Mouse (Mus musculus) heart, embryonic 15.5 days (tissue): ENCODE data around the gene Pnma1. TPM values are rescaled to one million over a fixed set of nuclear protein-coding genes. Genes with fewer than 3 reads are reported as not detected.

Experiments
- ATAC-seq: fragments of 200-750 bp; cut with Nextera tagmentation; replicated peaks from 2 replicates; pipeline ENCODE4 v1.8.0; 2017; ENCODE audit warnings: low read depth, moderate TSS enrichment; ENCODE audit not compliant: insufficient number of reproducible peaks, insufficient read depth, low FRiP score
- H3K27ac ChIP-seq: fragments of 300-500 bp; sonication (generic); 2 replicates; pipeline ENCODE4 v1.5.1; 2015; ENCODE audit warnings: mild to moderate bottlenecking, inconsistent platforms
- H3K27me3 ChIP-seq: fragments of 300-500 bp; sonication (generic); 2 replicates; pipeline ENCODE4 v1.6.1; 2015; ENCODE audit warnings: inconsistent platforms
- H3K36me3 ChIP-seq: fragments of 300-500 bp; sonication (generic); 2 replicates; pipeline ENCODE4 v1.6.1; 2015; ENCODE audit warnings: mild to moderate bottlenecking, inconsistent platforms
- H3K4me1 ChIP-seq: fragments of 300-500 bp; sonication (generic); replicated peaks from 2 replicates; pipeline ENCODE4 v1.6.1; 2015; ENCODE audit warnings: inconsistent platforms
- H3K4me2 ChIP-seq: fragments of 300-500 bp; sonication (generic); 2 replicates; pipeline ENCODE4 v1.6.1; 2015; ENCODE audit warnings: inconsistent platforms, mild to moderate bottlenecking, moderate library complexity
- H3K4me3 ChIP-seq: fragments of 300-500 bp; sonication (generic); 2 replicates; pipeline ENCODE4 v1.5.1; 2015; ENCODE audit warnings: mild to moderate bottlenecking, inconsistent platforms
- H3K9ac ChIP-seq: fragments of 300-500 bp; sonication (generic); 2 replicates; pipeline ENCODE4 v1.6.1; 2015; ENCODE audit warnings: mild to moderate bottlenecking, inconsistent platforms
- H3K9me3 ChIP-seq: fragments of 300-500 bp; sonication (generic); replicated peaks from 2 replicates; pipeline ENCODE4 v1.6.1; 2016; ENCODE audit warnings: inconsistent platforms
- WGBS: fragments of 180-500 bp; shearing (Covaris S2); methylation state at CpG from one replicate; pipeline ENCODE4 v1.1.7; 2015; ENCODE audit warnings: mixed read lengths; 5-methylcytosine and 5-hydroxymethylcytosine counted together
- polyA plus RNA-seq: library from polyadenylated mRNA; unstranded; fragments of >200 nt; fragmentation: Nextera tagmentation; extraction: Ambion mirVana; gene quantifications from 2 replicates; pipeline ENCODE4 v1.2.1, GENCODE M21; 2015

Pnma1 gene
- polyA plus RNA-seq, 1 experiment from 2014 or later: 0.42 TPM

GRCm38 (mm10) chr12:84163586-84164110, 15.4 kb upstream of the Pnma1 start:
- no peak for ATAC-seq
- Histone ChIP-seq H3K27me3 (no peaks in the 10 kb centered on the region), H3K27ac (no peak overlapping the region), H3K4me1 (peaks cover 21% of the 10 kb centered on the region), H3K9me3 (no peaks in the 10 kb centered on the region), H3K36me3 (peaks cover 25% of the 10 kb centered on the region), H3K4me2 (no peak overlapping the region), H3K4me3 (no peak overlapping the region), H3K9ac (no peak overlapping the region)
- whole genome bisulfite sequencing: 84% methylated on average over 11 of the region's 11 CpGs

- peaks cover 30% of the 10 kb centered on the region for H3K36me3 ChIP-seq
- no peaks in the 10 kb centered on the region for H3K27me3 ChIP-seq
- no peak overlapping the region for H3K9ac ChIP-seq
- H3K27ac ChIP-seq: no peak overlapping the region
- no peaks in the 10 kb centered on the region for H3K9me3 ChIP-seq
- no peak for ATAC-seq
- WGBS: 82% methylated on average over 9 of the region's 9 CpGs
- no peak overlapping the region for H3K4me2 ChIP-seq
- H3K4me3 ChIP-seq: no peak overlapping the region
- peaks cover 19% of the 10 kb centered on the region for H3K4me1 ChIP-seq
Measured at GRCm38 (mm10) chr12:84163133-84163532, 14.8 kb upstream of the Pnma1 start.

DNA sequence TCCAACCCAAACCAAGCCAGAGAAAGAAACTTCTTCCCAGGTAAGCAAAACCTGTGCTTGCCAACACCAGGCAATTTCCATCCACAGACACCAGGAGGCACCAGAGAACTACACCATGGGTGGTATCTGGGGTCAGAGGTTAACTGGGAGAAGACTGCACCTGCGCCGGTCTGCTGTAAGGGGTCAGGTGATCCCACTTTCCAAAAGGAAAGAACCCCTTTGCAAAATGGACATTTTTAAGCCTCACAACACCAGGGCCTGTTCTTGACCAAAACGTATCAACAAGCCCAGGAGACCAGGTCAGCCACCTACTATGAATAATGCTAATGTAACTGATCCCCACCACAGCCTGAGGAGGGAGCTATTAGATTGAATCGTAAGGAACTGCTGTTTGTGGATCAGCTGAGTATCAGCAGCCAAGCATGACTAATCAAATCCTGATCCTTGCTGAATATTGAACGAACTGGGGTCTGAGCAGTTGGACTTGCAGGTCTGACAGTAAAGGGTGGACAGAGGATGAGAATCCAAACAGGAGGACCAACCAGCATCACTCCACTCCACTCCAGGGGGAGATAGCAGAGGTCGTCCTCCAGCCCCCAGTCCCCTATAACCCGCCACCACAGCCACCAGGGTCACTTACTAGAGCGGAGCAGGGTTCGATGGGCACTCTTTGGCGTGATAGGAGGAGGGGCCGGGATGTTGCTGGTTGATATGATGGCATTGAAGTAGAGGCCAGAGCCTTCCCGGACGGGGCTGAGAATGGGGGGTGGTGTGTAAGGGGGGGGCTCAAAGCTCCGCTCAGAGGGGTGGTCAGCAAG, 13.5 kb upstream of the Pnma1 start:
- ATAC-seq: no peak
- Histone ChIP-seq H3K4me3 (no peak overlapping the region), H3K36me3 (peaks cover 40% of the 10 kb centered on the region), H3K4me1 (peaks cover 19% of the 10 kb centered on the region), H3K27me3 (no peaks in the 10 kb centered on the region), H3K9me3 (no peaks in the 10 kb centered on the region), H3K4me2 (no peak overlapping the region), H3K27ac (no peak overlapping the region), H3K9ac (no peak overlapping the region)
- WGBS: 77% methylated on average over 14 of the region's 14 CpGs

DNA sequence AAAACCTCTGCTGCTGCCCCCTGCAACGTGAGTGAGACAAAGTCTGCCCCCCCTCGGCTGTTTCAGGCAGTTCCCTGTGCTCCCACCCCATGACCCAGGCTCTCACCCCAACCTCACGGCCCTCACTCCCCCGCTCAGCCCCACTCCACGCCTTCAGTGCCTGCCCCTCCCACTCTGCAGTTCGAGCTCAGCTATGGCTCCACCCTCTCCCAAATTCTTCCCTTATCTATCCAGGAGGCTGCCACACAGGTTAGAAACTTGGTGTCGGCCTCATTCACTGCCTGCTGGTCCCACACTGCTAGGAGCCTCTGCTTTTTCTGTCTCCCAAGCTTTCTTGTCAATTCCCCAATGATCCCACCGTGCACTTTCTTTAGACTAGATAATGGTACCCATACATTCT, 12.8 kb upstream of the Pnma1 start:
- Histone ChIP-seq H3K9ac (no peak overlapping the region), H3K27me3 (no peaks in the 10 kb centered on the region), H3K4me3 (no peak overlapping the region), H3K36me3 (peaks cover 47% of the 10 kb centered on the region), H3K9me3 (no peaks in the 10 kb centered on the region), H3K4me2 (no peak overlapping the region), H3K4me1 (peaks cover 16% of the 10 kb centered on the region), H3K27ac (no peak overlapping the region)
- no peak; the same call in 1 of the 2 replicates for ATAC-seq
- WGBS: 32% methylated on average over 8 of the region's 8 CpGs

- Histone ChIP-seq H3K4me2 (no peak overlapping the region), H3K9ac (no peak overlapping the region), H3K4me1 (peaks cover 15% of the 10 kb centered on the region), H3K36me3 (peaks cover 51% of the 10 kb centered on the region), H3K27me3 (no peaks in the 10 kb centered on the region), H3K27ac (no peak overlapping the region), H3K4me3 (no peak overlapping the region), H3K9me3 (no peaks in the 10 kb centered on the region)
- 92% methylated on average over 8 of the region's 8 CpGs for WGBS
- ATAC-seq: no peak
Measured at GRCm38 (mm10) chr12:84160491-84160890, 12.2 kb upstream of the Pnma1 start.

- no peak overlapping the region for H3K4me2 ChIP-seq
- H3K9me3 ChIP-seq: no peaks in the 10 kb centered on the region
- H3K4me1 ChIP-seq: peaks cover 22% of the 10 kb centered on the region
- WGBS: 64% methylated on average over 14 of the region's 14 CpGs
- no peak overlapping the region for H3K4me3 ChIP-seq
- no peak for ATAC-seq
- no peak overlapping the region for H3K9ac ChIP-seq
- no peak overlapping the region for H3K27ac ChIP-seq
- peaks cover 56% of the 10 kb centered on the region for H3K36me3 ChIP-seq
- no peaks in the 10 kb centered on the region for H3K27me3 ChIP-seq
Measured at GRCm38 (mm10) chr12:84158156-84158555, 9.9 kb upstream of the Pnma1 start.

- Histone ChIP-seq H3K9ac (no peak overlapping the region; the same call in 1 of the 2 replicates), H3K36me3 (peaks cover 59% of the 10 kb centered on the region), H3K9me3 (no peaks in the 10 kb centered on the region), H3K4me1 (peaks cover 29% of the 10 kb centered on the region), H3K4me2 (no peak overlapping the region), H3K27ac (no peak overlapping the region), H3K27me3 (no peaks in the 10 kb centered on the region), H3K4me3 (no peak overlapping the region)
- 92% methylated on average over 18 of the region's 18 CpGs for WGBS
- ATAC-seq: no peak
Measured at GRCm38 (mm10) chr12:84156210-84156609, 7.9 kb upstream of the Pnma1 start.

DNA sequence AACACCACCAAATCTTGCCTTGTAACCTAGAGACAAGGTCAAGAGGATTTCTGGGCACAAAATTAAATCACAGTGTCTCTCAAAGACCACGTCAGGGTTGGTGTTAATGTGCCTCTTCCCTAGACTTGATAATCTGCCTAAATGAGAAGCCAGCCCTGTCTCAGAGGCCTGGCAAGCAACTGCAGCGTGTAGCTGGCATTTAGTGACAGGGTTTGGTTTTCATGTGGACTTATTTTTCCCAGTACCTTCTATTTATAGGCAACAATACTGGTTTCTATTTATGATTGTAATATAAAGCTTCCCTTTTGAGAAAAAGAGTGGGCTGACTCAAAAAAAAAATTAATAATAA, 7.2 kb upstream of the Pnma1 start:
- WGBS: 52% methylated on average over 2 of the region's 2 CpGs
- H3K4me2 ChIP-seq: no peak overlapping the region
- peak overlapping the region; percentile 63 for H3K27ac ChIP-seq
- H3K9me3 ChIP-seq: no peaks in the 10 kb centered on the region
- H3K4me1 ChIP-seq: peaks cover 33% of the 10 kb centered on the region
- H3K4me3 ChIP-seq: no peak overlapping the region
- H3K9ac ChIP-seq: no peak overlapping the region
- H3K27me3 ChIP-seq: no peaks in the 10 kb centered on the region
- ATAC-seq: no peak
- H3K36me3 ChIP-seq: peaks cover 59% of the 10 kb centered on the region

GRCm38 (mm10) chr12:84154786-84155522, 6.7 kb upstream of the Pnma1 start:
- Histone ChIP-seq H3K27me3 (no peaks in the 10 kb centered on the region), H3K9ac (no peak overlapping the region), H3K9me3 (no peaks in the 10 kb centered on the region), H3K4me3 (no peak overlapping the region), H3K36me3 (peaks cover 58% of the 10 kb centered on the region), H3K27ac (peak overlapping the region; percentile 63), H3K4me1 (peaks cover 39% of the 10 kb centered on the region), H3K4me2 (no peak overlapping the region)
- no peak; the same call in 1 of the 2 replicates for ATAC-seq
- WGBS: 49% methylated on average over 11 of the region's 11 CpGs

- Histone ChIP-seq H3K27me3 (no peaks in the 10 kb centered on the region), H3K4me3 (no peak overlapping the region), H3K27ac (no peak overlapping the region), H3K9ac (no peak overlapping the region), H3K4me1 (peaks cover 49% of the 10 kb centered on the region), H3K9me3 (no peaks in the 10 kb centered on the region), H3K36me3 (peaks cover 43% of the 10 kb centered on the region), H3K4me2 (no peak overlapping the region)
- 79% methylated on average over 6 of the region's 6 CpGs for WGBS
- ATAC-seq: no peak
Measured at GRCm38 (mm10) chr12:84153414-84153813, 5.1 kb upstream of the Pnma1 start.

DNA sequence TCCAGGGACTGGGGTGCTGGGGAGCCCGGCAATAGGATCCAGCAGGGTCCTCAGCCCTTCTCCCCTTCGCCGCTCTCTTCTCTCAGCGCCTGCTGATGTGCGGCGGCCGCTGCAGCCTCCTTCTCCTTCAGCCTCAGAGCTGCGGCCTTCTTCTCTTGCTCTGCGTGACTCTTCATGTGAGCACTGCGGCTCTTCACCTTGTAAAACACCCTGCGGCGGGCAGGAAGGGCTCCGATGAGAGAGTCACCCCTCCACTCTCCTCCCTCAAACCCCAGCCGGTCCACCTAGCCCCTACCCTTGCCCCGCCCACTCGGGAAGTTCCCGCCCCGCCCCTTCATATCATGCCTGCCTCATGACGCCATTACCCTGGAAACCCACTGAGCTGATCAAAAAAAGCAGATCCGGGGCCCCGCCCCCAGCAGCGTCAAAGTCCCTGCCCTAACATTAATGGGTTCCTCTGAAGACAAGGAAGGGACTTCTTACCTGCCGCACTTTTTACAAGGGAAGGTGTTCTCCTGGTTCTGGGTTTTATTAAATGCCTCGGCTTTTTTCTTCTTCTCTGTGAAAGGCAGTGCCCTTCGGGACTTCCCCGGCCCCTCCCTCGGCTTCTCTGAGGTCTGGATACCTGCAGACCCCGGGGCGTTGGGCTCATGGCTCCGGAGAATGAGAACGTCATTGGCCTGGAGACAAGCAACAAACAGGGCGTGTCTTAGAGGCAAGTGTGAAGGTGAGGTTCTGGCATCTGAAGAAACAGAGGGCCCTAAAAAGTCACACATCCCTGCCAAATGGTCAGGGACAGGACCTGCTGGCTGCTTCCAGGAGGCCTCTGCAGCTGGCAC, 4.3 kb upstream of the Pnma1 start:
- Histone ChIP-seq H3K9me3 (no peaks in the 10 kb centered on the region), H3K4me2 (no peak overlapping the region), H3K27ac (no peak overlapping the region; the same call in 1 of the 2 replicates), H3K36me3 (peaks cover 34% of the 10 kb centered on the region), H3K9ac (no peak overlapping the region), H3K4me3 (no peak overlapping the region), H3K4me1 (peaks cover 54% of the 10 kb centered on the region), H3K27me3 (no peaks in the 10 kb centered on the region)
- 72% methylated on average over 32 of the region's 32 CpGs for WGBS
- 0 out of 2 replicates have a peak, but pooled peaks have one; percentile 23 for ATAC-seq
